Mouse (Mus musculus) brain, embryonic 14.5 days (tissue): ENCODE measurements at regions not wholly inside any gene's neighbourhood (a gene's known extent, or its start where the extent isn't known, plus 50 kb on each side); places are given as distances from the start of the nearest gene placed in this dataset.

ENCODE experiments used
- CTCF ChIP-seq: fragments of 200-500 bp; IDR thresholded peaks from 2 replicates; pipeline ENCODE4 v1.5.1; 2012; ENCODE audit warnings: inconsistent platforms, mild to moderate bottlenecking, moderate library complexity, borderline replicate concordance; ENCODE audit not compliant: insufficient read depth, insufficient read length; ENCODE audit errors: extremely low read depth
- POLR2A ChIP-seq: fragments of 200-500 bp; IDR thresholded peaks from 2 replicates; pipeline ENCODE4 v1.6.1; 2012; ENCODE audit warnings: mild to moderate bottlenecking, inconsistent platforms, borderline replicate concordance; ENCODE audit not compliant: poor library complexity, insufficient read depth, insufficient read length, severe bottlenecking; ENCODE audit errors: extremely low read depth

GRCm38 (mm10) chr9:43668731-43669130 is 75.1 kb upstream of the Nectin1 start:
- TF ChIP-seq POLR2A, result no peak
- no peak for TF ChIP-seq CTCF
